Mouse (Mus musculus) heart, adult 18-20 months (tissue): ENCODE data around the gene Rnase10. TPM values are rescaled to one million over a fixed set of nuclear protein-coding genes. Genes with fewer than 3 reads are reported as not detected.
"Not testable (repeated sequence)": the region's sequence is repeated elsewhere in the genome, so short reads cannot be mapped to it uniquely, and the experiment has no call there.

Experiments
- DNase-seq, 2 experiments: peaks; one replicate each; pipeline ENCODE4 v3.0.0; 2021 to 2022; ENCODE audit warnings: mixed read lengths in 1 of 2
- long read RNA-seq, 2 experiments: library from polyadenylated mRNA; stranded (forward); transcript quantifications; one replicate each; pipeline ENCODE4 v2.0.0; 2021
- total RNA-seq, 2 experiments: library from RNA; stranded (reverse); gene quantifications; 2 replicates each; pipeline ENCODE4 v1.2.3; 2021

Rnase10 gene
- under 1 TPM; 0.20 to 0.41 TPM for total RNA-seq
- long read RNA-seq, experiment 1: 0 reads
- long read RNA-seq, experiment 2: 0 reads

DNA sequence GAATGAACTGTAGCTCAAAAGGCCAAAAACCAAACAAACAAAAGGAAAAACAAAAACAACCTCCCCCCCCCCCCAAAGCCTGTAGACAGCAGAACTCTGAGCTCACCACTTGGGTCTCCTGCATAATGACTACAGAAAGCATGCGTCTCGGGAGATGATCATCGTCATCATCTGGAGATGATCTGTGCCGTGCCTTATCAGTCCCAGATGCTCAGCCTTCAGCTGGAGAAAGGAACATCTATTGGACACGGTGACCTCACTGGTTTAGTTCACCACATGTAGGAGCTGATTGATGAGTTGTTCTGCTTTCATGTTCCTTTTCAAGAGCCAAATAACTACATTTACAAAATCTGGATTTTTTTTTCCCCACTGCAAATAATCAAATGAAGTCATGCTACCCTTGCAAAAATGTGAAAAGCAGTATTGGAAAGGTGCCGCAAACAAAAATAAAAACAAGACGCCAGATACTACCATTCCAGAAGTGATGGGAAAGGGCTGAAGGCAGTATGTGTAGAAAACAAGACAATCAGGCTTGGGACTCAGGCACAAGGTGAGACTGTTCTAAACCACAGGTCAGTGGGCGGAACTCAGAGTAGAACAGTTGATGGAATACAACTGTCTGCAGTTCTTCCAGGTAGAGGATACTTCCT lies at the start of gene Rnase10:
Gene Rnase10, plus strand, starts transcription at position 600 of the 650 bp plus-strand sequence.
- DNase-seq: no peak

- not testable (repeated sequence) for DNase-seq
Observed at GRCm38 (mm10) chr14:50958289-50958995, 49.1 kb upstream of the Rnase10 start.

DNA sequence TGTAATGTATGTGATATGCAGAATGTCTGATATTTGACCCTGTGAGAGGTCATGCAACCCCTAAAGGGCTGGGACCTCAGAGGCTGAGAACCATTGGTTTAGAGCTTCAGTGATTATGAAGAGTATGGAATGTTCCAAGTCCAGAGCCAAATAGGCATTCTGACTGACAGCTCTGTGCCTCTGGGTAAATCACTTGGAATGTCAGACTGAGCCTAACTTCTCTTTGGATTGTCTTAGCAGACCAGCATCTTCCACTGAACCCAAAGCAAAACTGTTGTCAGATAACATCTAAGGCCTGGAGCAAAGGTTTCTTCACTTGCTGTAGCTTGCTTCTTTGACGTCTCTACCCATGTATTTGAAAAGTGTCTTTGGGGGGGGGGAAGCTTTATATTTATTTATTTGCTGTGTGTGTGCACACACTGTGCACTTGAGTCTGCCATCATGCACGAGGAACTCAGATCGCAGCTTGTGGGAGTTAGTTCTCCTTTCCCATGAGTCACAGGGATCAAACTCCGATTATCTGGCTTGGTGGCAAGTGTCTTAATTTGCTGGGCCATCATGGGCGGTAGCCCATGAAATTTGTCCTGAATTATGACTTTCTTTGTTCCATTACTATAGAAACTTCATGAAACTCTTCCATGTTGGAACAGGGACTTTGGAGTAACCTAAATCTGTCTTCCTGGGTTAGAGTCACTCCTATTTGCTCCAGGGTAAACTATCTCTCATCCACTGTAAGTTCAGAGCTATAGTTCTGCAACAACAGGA lies 39.2 kb upstream of the Rnase10 start:
- DNase-seq: no peak

DNA sequence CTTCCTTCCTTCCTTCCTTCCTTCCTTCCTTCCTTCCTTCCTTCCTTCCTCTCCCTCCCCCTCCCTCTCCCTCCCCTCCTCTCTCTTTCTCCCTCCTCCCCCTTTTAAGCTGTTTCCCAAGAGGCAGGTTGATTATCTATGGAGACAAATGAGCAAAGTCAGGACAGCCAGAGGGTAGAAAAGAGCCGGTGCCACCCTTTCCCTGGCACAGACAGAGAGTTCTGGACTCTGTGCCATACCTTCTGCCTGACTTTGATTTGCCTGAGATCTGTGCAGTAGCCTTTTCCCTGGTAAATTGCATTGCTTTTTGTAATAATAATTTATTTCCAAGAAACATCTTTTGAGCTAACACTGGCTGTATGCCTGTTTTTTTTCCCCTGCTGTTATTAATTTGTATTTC lies 38.5 kb upstream of the Rnase10 start:
- no peak for DNase-seq

- peak; percentile 59 to 70 for DNase-seq
Observed at GRCm38 (mm10) chr14:50969558-50970544, 37.7 kb upstream of the Rnase10 start.

DNA sequence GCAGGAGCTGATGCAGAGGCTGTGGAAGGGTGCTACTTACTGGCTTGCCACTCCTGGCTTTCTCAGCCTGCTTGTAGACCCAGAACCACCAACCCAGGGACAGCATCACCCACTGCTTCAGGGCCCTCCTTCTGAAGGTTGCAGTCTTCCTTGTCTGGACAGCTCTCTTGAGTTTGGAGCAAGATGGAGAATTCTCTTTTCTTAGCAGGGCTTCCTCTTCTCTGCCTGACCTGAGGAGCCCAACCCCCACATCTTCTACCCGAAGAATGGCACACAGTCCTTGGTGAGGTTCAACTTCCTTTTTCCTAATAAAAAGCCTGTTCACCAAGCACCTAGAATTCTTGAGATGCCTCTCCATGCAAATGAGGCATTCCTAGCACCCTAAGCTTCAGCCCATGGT lies 36.7 kb upstream of the Rnase10 start:
- DNase-seq: no peak

DNA sequence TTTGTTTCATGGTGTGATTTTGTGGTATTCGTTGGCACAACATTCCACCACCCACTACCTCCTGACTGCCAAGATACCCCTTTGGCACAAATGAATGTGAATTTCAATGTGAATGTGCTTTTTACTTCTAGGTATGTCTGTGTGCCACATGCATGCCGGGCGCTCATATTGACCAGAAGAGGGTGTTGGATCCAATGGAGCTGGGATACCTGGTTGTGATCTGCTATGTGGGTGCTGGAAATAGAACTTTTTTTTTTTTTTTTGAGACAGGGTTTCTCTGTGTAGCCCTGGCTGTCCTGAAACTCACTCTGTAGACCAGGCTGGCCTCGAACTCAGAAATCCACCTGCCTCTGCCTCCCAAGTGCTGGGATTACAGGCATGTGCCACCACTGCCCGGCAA lies 34.5 kb upstream of the Rnase10 start:
- not testable (repeated sequence) for DNase-seq

DNA sequence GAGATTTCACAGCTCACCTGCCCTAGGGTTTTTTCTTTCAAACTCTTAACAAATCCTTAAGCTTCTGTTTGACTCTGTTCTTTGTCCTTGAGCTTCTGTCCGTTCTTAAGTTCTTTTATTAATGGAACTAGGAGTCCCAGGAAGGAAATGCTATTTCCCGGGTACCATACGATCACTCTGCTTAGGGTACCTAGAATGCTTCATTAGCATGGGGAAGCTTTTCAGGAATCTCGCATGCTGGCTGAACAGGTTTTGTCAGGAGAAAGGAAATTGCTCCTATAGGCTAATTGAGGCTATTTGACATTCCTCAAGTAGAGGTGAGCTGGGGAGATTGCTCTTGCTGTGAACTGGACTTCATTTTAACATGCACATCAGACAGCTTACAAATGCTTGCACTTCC lies 33.9 kb upstream of the Rnase10 start:
- no peak for DNase-seq

GRCm38 (mm10) chr14:50975001-50975400 lies 32.5 kb upstream of the Rnase10 start:
- DNase-seq: no peak

DNA sequence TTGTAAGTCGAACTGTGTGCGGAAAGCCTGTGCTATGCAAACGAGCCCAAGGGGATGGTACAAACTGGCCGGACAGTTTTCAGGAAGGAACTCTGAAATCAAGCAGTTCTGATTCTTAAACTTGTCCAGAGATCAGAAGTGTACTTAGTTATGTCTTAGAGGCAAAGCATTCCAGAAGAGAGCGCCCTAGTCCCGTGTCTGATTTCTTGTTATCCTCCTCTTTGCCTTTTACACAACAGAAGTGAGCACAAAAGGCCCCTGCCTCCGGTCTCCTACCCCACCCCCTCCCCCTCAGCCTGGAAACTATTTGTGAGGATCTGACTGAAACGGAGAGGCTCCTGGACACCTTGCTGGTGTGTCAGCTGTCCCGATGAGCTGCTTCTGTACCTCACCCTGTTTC lies 30.9 kb upstream of the Rnase10 start:
- DNase-seq: peak in 1 of 2 experiments; percentile 51

DNA sequence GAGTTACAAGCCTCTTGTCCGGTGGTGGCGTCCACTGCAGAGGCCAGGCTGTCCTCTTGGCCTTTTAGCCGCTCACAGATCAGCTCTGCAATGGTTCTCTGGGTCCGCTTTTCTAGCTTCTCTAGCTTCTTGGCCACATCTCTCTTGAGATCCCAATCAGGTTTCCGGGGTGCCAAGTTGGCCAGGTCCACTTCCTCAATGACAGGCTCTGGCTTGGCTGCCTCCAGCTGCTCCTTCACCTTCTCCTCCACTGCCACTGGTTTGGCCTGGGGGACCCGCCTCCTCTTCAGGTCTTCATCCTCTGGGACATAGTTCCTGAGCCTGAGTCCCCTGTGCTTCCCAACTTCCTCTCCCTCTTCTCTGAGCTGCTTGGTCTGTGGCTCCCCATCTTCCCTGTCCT lies 29.1 kb upstream of the Rnase10 start:
- DNase-seq: not testable (repeated sequence)

GRCm38 (mm10) chr14:50979631-50980030 lies 27.9 kb upstream of the Rnase10 start:
- DNase-seq: no peak

- DNase-seq: peak in 1 of 2 experiments; percentile 35
Observed at GRCm38 (mm10) chr14:50981207-50981606, 26.3 kb upstream of the Rnase10 start.

DNA sequence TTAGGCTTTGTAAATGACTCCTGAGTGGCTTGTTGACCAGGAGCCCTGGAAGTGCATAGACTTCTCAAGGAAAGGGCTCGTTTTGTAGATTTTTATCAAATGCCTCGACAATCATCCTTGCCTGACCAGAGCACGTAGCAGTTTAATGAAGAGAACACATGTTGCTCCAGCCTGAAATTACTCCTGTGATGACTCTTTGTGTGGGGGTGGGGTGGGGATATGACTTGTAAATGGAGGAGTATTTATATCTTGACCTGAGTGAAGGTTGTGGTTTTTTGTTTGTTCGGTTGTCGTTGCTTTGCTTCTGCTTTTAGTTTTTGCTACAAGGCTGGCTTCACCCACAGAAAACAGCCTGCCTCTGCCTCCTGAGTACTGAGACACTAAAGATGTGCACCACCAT lies 25.7 kb upstream of the Rnase10 start:
- DNase-seq: peak in 1 of 2 experiments; percentile 76

DNA sequence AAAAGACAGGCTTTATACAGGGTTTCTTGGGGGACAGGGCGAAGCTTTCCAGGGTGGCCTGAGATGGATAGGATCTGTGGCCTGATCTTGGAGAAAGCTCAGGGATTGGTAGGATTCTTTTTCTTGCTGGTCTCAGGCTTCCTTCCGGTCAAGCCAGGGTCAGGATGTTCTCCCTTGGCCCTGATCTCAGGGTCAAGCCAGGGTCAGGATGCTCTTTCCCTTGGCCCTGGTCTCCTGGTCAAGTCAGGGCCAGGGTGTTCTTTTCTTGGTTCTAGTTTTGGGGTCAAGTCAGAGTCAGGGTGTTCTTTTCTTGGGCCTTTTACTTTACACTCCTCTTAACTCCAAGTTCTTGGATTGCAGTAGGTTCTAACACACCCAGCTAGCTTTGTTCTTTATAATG lies 19.9 kb upstream of the Rnase10 start:
- peak in 1 of 2 experiments; percentile 77 for DNase-seq

DNA sequence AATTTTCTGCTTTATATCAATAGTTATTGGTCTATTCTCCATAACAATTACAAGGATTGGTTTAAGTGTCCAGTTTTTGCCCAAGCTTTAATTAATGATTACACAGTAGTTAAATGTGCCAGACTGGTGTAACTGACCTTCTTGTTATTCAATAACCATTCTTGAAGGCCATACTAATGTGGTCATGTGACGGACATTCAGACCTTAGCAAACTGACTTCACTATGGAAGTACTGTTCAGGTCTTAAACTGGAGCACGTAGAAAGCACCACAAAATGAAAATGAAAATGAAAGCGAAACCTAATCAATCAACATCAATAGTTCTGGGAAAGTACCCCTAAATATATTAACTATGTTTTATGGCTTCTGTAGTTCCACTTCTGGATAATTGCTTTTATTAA lies 16.5 kb upstream of the Rnase10 start:
- no peak for DNase-seq

DNA sequence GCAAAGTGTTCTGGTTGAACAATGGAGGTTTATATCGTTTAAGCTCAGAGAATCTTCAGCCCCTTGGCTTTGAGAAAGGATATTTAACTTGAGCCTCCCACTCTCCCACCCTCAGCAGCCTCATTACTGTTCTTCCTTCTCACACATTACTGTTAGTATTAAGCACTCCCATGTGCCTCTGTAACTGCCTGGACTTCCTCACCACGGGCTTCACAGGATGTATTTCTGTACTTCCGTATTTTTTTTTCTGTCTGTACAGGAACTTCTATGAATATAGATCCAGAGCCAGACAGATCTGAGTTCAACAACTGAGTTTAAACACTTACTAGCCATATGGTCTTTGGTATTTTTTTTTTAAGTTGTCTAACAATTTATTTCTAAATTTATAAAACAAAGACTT lies 10.5 kb upstream of the Rnase10 start:
- DNase-seq: peak in 1 of 2 experiments; percentile 55

- peak in 1 of 2 experiments; percentile 73 for DNase-seq
Observed at GRCm38 (mm10) chr14:50997999-50998666, 9.4 kb upstream of the Rnase10 start.

DNA sequence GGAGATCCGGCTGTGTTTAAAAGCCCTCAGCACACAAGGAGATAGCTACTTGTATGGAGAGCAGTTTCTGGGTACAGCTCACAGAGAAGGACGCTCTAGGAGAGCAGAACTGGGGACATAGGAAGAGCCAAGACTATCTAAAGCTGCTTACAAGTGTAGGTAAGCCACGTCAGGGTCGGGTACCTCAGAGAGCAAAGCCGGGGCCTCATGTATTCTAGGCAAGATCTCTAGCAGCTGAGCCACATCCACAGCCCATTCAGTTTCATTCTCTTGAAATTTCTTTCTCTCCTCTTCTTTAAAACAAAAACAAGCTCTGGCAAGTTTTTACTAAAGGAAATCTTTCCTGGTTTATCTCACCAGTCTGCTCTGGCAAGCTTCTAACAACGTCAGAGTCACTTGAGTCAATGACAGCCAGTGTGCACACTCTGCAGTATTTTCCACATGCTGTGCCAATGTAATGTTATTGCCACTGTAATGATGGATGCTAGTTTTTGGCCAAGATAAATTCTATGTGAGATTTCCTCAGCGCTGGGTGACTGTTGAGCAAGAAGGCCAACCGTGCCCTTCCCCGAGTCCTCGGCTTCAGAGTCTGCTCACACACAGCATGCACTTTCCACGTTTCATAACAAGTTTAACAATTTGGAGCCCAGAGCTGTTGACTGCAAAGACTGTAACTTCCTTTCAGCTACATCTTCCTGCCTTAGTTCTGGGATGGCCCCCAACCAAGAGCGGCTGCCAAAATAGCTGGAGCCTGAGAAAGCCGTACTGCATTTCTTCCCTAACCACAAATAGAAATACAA lies 563 bp downstream of the Rnase10 start:
- DNase-seq: peak; percentile 86 to 87

GRCm38 (mm10) chr14:51008781-51009180 lies 1.2 kb downstream of the Rnase10 start:
- no peak for DNase-seq
